Mouse (Mus musculus): ENCODE measurements around the gene Pex16. TPM values are rescaled to one million over a fixed set of nuclear protein-coding genes. Genes with fewer than 3 reads are reported as not detected.

Pex16 gene
- polyA plus RNA-seq, 1 experiment, result 42.8 TPM

GRCm38 (mm10) chr2:92364086-92364485 is 10.4 kb upstream of the Pex16 start:
- no peak for TF ChIP-seq POLR2A (IDR thresholded peaks at IDR 0.05; ENCODE audit: borderline replicate concordance, extremely low read depth, low read depth, low read length)
- no peak for TF ChIP-seq CTCF (IDR thresholded peaks at IDR 0.05; ENCODE audit: insufficient read depth, low read length)
- 82% methylated on average over 4 of the region's 4 CpGs for WGBS
- no peak for DNase-seq
- no peak overlapping the region for H3K4me3 ChIP-seq (replicated peaks; ENCODE audit: extremely low read depth, low read depth, low read length)
- no peaks in the 10 kb centered on the region for H3K4me1 ChIP-seq (ENCODE audit: control insufficient read depth, insufficient read depth, low read length)

GRCm38 (mm10) chr2:92365568-92365967 is 8.9 kb upstream of the Pex16 start:
- Histone ChIP-seq H3K4me1 (ENCODE audit: control insufficient read depth, insufficient read depth, low read length) (no peaks in the 10 kb centered on the region), H3K4me3 (replicated peaks; ENCODE audit: extremely low read depth, low read depth, low read length) (no peak overlapping the region)
- DNase-seq, result no peak
- WGBS, result 88% methylated on average over 10 of the region's 10 CpGs
- no peak for TF ChIP-seq CTCF (IDR thresholded peaks at IDR 0.05; ENCODE audit: insufficient read depth, low read length)
- no peak for TF ChIP-seq POLR2A (IDR thresholded peaks at IDR 0.05; ENCODE audit: borderline replicate concordance, extremely low read depth, low read depth, low read length)

- 27% methylated on average over 20 of the region's 20 CpGs for WGBS
- Histone ChIP-seq H3K4me3 (replicated peaks; ENCODE audit: extremely low read depth, low read depth, low read length) (no peak overlapping the region), H3K4me1 (ENCODE audit: control insufficient read depth, insufficient read depth, low read length) (no peaks in the 10 kb centered on the region; the same call in 1 of the 2 replicates)
- TF ChIP-seq POLR2A (IDR thresholded peaks at IDR 0.05; ENCODE audit: borderline replicate concordance, extremely low read depth, low read depth, low read length) (no peak), CTCF (IDR thresholded peaks at IDR 0.05; ENCODE audit: insufficient read depth, low read length) (no peak)
- DNase-seq, result no peak
These were observed 7.0 kb upstream of the Pex16 start for GRCm38 (mm10) chr2:92367383-92368029.

GRCm38 (mm10) chr2:92370375-92370774 is 4.1 kb upstream of the Pex16 start:
- no peak for TF ChIP-seq CTCF (IDR thresholded peaks at IDR 0.05; ENCODE audit: insufficient read depth, low read length)
- no peak for TF ChIP-seq POLR2A (IDR thresholded peaks at IDR 0.05; ENCODE audit: borderline replicate concordance, extremely low read depth, low read depth, low read length)
- DNase-seq, result no peak
- WGBS, result 13% methylated on average over 19 of the region's 19 CpGs
- Histone ChIP-seq H3K4me1 (ENCODE audit: control insufficient read depth, insufficient read depth, low read length) (peaks cover 2% of the 10 kb centered on the region; the same call in 1 of the 2 replicates), H3K4me3 (replicated peaks; ENCODE audit: extremely low read depth, low read depth, low read length) (peak overlapping the region; percentile 15)

- WGBS, result 8% methylated on average over 45 of the region's 45 CpGs
- peaks cover 7% of the 10 kb centered on the region for H3K4me1 ChIP-seq (ENCODE audit: control insufficient read depth, insufficient read depth, low read length)
- TF ChIP-seq CTCF (IDR thresholded peaks at IDR 0.05; ENCODE audit: insufficient read depth, low read length) (no peak), POLR2A (IDR thresholded peaks at IDR 0.05; ENCODE audit: borderline replicate concordance, extremely low read depth, low read depth, low read length) (peak; percentile 49; the same call in 1 of the 2 replicates)
- DNase-seq, result peak; percentile 78
- H3K4me3 ChIP-seq (replicated peaks; ENCODE audit: extremely low read depth, low read depth, low read length), result peak overlapping the region; percentile 44
These were observed 3.4 kb upstream of the Pex16 start for GRCm38 (mm10) chr2:92370821-92371805.

GRCm38 (mm10) chr2:92371971-92372690 is 2.3 kb upstream of the Pex16 start:
- WGBS, result 48% methylated on average over 10 of the region's 10 CpGs
- TF ChIP-seq POLR2A (IDR thresholded peaks at IDR 0.05; ENCODE audit: borderline replicate concordance, extremely low read depth, low read depth, low read length) (no peak), CTCF (IDR thresholded peaks at IDR 0.05; ENCODE audit: insufficient read depth, low read length) (no peak)
- DNase-seq, result no peak
- Histone ChIP-seq H3K4me1 (ENCODE audit: control insufficient read depth, insufficient read depth, low read length) (peaks cover 12% of the 10 kb centered on the region), H3K4me3 (replicated peaks; ENCODE audit: extremely low read depth, low read depth, low read length) (no peak overlapping the region)

- WGBS, result 40% methylated on average over 9 of the region's 9 CpGs
- H3K4me1 ChIP-seq (ENCODE audit: control insufficient read depth, insufficient read depth, low read length), result peaks cover 12% of the 10 kb centered on the region
- H3K4me3 ChIP-seq (replicated peaks; ENCODE audit: extremely low read depth, low read depth, low read length), result no peak overlapping the region
- TF ChIP-seq CTCF (IDR thresholded peaks at IDR 0.05; ENCODE audit: insufficient read depth, low read length) (no peak), POLR2A (IDR thresholded peaks at IDR 0.05; ENCODE audit: borderline replicate concordance, extremely low read depth, low read depth, low read length) (no peak)
- peak; percentile 68 for DNase-seq
These were observed 1.6 kb upstream of the Pex16 start for GRCm38 (mm10) chr2:92372767-92373436.

- Histone ChIP-seq H3K4me3 (replicated peaks; ENCODE audit: extremely low read depth, low read depth, low read length) (no peak overlapping the region), H3K4me1 (ENCODE audit: control insufficient read depth, insufficient read depth, low read length) (peaks cover 12% of the 10 kb centered on the region)
- no peak for TF ChIP-seq CTCF (IDR thresholded peaks at IDR 0.05; ENCODE audit: insufficient read depth, low read length)
- no peak for TF ChIP-seq POLR2A (IDR thresholded peaks at IDR 0.05; ENCODE audit: borderline replicate concordance, extremely low read depth, low read depth, low read length)
- 64% methylated on average over 11 of the region's 11 CpGs for WGBS
- no peak for DNase-seq
These were observed 1.1 kb upstream of the Pex16 start for GRCm38 (mm10) chr2:92373437-92373813.
